Mouse (Mus musculus): ENCODE measurements at regions not wholly inside any gene's neighbourhood (a gene's known extent, or its start where the extent isn't known, plus 50 kb on each side); places are given as distances from the start of the nearest gene placed in this dataset.

DNA sequence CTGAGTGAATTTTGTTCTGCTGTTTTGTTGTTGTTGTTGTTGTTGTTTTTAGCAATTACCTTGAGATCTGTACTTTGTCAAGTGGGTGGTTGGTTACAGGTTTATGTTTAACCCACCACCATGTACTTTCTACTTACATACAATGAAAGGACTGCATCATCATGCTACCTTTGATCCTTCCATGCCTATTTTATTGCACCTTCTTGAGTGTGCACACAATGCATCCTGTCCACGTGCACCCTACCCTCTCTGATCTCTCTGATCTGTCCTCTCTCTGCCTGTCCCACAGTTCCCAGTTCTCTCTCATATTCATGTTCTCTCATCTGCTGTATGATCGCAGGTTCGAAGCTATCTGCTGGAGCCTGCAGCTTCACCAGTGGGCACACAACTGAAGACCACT lies 59.9 kb upstream of the Gas1 start:
- intact Hi-C loops (cut with DNase I) = no loop called here
- DNase-seq (ENCODE audit: low spot score in 2 of 2) = no peak

DNA sequence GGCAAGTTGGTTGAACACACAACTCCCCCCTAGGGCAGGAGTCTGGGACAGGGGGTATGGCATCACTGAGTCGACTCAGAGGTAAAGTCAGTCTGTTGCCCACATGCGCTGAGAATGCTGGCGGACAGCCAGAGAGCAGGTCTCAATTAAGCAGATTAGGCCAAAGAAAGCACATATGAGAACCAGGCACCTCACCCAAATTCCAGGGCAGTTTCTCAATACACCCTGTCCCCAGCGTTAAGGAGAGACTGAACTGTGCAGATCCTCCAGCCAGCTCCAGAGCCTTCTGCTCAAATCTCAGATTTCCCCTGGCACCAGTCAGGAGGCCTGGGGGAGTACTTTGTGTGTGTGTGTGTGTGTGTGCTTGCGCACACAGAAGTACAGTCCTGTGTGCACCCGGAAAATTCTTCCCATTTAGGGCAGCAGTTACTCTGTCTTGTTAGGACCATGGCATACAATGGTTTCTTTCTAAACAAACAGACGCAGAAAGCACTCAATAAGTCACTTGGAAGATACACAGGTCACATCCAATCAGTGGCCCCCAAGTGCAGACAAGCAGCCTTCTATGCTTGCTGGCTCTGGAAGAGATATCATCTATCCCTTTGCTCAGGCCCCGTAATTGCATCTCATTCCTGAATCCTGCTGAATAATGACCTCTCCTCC lies 65.4 kb upstream of the Gas1 start:
- intact Hi-C loops (cut with DNase I) = no loop called here
- DNase-seq (ENCODE audit: low spot score in 2 of 2) = no peak

DNA sequence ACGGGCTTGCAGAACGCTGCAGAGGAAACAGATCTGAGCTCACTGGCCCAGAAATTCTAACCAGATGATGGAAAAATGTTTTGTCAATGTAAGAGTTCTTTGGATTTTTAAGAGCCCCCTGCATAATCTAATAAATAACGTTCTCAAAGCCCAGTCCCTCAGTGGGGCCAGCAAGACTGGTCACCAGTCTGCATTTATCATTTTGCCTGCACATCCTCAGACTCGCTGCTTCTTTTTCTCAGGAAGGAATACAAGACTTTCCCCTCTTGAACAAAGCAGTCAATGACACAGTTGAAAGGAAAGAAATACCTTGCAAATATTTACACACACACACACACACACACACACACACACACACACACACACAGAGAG lies 65.9 kb upstream of the Gas1 start:
- intact Hi-C loops (cut with DNase I) = no loop called here
- DNase-seq (ENCODE audit: low spot score in 2 of 2) = no peak

DNA sequence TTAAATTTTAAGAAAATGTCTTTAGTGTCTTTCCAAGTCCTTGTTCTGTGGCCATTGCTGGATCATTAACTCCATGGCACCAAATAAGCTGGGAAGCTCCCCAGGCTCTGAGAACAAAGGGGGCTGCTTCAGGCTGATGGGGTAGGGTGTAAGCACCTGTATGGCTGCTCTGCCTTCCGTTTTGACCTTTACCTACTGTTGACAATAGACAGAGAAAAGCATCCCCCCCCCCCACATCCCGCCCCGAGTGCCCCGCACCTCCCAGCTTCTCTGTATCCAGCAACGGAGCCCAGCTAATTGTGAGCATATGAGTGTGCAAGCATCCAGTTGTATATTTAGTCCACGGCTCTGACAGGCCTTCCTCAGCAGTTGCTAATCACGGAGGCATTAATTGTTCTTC lies 78.0 kb upstream of the Gas1 start:
- no peak for DNase-seq (ENCODE audit: low spot score in 2 of 2)
- intact Hi-C loops (cut with DNase I) = no loop called here

DNA sequence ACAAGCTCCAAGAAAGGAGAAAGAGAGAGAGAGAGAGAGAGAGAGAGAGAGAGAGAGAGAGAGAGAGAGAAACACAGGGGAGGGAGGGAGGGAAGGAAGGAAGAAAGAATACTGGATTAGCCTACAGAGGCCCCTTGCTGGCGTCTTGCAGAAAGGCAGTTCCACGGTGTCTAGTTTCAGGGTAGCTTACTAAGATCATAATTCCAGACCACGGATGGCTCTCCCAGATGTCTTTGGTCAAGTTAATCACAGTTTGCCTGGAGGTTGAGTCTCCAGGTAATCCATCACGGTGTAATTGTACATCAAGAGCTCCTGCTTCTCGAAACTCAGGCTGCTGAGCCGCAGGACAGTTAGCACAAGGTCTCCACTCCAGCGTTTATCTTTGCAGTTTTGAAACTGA lies 78.5 kb upstream of the Gas1 start:
- DNase-seq (ENCODE audit: low spot score in 2 of 2) = no peak
- intact Hi-C loops (cut with DNase I) = no loop called here

DNA sequence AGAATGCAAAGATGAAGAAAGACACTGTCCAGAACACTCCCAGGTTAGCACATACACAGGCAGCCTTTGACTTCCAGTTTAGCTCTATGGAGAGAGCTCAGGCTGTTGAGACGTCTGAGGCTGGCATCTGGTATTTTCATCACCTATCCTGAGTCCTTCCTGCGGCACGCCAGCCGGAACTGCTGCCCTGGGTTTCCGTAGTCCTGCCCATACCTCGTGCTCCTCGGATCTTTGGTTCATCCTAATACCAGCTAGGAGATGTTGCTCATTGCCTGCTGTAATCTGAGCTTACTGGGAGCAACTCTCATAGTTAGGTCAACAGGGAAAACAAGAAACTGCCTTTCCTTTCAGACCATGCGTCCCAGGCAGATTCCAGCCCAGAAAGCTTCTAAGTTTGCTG lies 79.8 kb upstream of the Gas1 start:
- intact Hi-C loops (cut with DNase I) = no loop called here

DNA sequence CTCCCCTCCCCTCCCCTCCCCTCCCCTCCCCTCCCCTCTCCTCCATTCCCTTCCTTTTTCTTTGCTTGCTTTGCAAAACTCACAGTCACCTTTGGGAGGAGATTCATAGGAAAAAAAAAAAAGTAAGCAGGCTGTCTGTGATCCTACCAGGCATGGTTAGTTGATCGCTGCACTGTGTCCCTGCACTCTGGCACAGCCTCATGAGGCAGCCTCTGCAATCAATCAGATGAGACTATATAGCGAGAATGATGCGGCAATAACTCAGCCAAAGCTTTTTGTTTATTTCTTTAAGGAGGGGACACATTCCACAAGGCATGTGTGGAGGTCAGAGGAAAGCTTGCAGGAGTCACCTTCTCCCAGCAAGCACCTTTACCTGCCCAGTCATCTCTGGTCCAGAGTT lies 80.7 kb upstream of the Gas1 start:
- no peak for DNase-seq (ENCODE audit: low spot score in 2 of 2)

More for the DNA sequence above, 79.8 kb upstream of the Gas1 start:
- DNase-seq (ENCODE audit: low spot score in 2 of 2) = no peak

DNA sequence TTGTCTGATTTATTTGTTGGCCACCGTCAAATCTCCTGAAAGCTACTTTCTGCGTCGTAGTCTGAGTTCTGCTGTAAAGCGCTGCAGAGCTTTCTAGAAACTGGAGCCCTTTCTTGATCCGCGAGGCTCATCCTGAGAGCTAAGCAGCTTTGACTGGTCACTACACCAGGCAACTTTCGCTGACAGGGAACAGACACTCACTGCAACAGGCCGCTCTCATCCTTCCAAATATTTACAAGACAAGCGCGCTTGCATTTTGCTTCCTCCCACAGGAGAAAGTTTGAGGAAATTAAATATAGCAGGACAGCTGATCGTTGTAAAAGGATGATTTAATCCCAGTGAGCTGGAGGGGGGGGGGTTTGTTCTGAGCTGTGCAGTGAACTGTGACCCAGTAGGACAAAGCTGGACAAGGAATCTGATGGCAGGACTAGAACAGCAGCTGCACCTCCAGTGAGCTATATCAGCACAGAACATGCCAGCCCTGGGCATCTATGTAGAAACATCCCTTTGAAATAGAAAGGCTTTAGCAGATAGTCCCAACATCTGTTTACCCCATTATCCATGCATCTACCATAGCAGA lies 85.4 kb upstream of the Gas1 start:
- no peak for DNase-seq (ENCODE audit: low spot score in 2 of 2)
- intact Hi-C loops (cut with DNase I) = no loop called here

More for the DNA sequence above, 80.7 kb upstream of the Gas1 start:
- intact Hi-C loops (cut with DNase I) = no loop called here

DNA sequence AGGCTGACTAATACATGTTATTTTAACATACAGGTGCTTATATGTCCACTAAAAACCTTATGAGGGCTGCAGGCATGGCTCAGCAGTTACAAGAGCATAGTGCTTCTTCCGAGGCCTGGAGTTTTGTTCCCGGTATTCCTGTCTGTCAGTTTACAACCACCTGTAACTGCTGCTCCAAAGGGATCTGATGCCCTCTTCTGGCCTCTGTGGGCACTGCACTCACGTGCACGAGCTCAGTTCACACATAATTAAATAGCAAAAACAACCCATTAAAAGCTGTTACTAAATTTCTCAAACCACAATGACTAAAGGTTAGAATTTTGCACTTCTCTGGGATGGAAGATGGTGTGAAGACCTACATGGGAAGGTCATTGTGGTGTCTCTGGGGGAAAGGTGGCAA lies 87.3 kb upstream of the Gas1 start:
- intact Hi-C loops (cut with DNase I) = no loop called here
- DNase-seq (ENCODE audit: low spot score in 2 of 2) = no peak

DNA sequence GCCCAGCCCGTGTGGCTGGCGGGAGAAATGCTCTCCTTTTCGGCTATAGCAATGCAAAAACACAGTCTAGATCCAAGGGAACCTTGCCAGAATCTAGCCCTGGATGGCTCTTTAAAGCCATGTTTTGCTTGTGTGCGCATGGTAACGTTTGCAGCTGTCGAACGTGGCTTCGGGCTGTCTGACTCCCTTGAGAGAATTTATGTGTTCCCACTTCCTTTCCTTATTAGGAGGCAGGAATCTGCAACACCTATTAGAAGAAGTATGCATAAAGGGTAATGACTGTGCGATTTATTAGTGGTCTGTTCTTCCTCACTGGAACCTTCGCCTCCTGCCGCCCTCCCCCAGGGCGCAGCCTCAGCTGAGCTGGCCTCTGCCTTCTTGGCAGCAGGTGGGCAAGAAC lies 90.4 kb upstream of the Gas1 start:
- intact Hi-C loops (cut with DNase I) = no loop called here
- peak in 1 of 2 experiments; percentile 17 for DNase-seq (ENCODE audit: low spot score in 2 of 2)

DNA sequence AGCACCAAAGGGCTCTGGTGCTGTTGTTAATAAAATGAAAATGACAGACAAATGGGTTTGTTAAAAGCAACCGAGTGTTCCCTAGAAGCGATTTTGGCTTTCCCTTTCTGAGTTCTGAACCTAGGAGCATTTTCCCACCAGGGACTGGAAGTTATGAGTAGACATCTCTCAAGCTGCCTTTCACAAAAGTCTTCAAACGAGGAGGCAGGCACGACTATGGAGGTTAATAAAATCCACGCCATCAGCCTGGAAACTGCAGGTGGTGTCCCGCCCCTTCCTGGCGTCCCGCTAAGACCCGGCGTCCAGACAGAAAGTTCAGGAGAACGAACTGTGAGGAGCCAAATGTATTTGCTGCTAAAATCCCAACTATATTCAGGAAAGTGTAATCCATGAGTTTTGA lies 91.1 kb upstream of the Gas1 start:
- intact Hi-C loops (cut with DNase I) = no loop called here
- DNase-seq (ENCODE audit: low spot score in 2 of 2) = no peak

DNA sequence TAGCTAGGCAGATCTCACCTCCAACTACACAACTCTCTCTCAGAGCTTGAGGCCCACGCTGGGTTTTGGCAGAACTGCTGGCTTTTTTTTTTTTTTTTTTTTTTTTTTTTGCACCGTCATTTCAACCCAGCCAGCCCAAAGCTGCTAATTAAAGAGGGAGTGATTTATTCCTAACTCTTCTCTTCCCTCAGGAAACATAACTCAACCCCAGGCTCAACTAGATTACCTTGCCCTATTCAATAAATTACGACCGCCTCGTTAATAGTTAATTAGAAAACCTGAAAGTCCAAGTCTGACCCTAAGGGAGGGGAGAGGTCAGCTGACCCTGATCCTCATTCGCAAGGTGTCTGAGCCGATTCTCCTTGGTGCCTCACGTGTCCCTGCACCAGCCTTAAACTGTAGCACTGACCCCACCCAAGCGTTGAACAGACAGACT lies 92.3 kb upstream of the Gas1 start:
- intact Hi-C loops (cut with DNase I) = no loop called here
- peak in 1 of 2 experiments; percentile 50 for DNase-seq (ENCODE audit: low spot score in 2 of 2)

DNA sequence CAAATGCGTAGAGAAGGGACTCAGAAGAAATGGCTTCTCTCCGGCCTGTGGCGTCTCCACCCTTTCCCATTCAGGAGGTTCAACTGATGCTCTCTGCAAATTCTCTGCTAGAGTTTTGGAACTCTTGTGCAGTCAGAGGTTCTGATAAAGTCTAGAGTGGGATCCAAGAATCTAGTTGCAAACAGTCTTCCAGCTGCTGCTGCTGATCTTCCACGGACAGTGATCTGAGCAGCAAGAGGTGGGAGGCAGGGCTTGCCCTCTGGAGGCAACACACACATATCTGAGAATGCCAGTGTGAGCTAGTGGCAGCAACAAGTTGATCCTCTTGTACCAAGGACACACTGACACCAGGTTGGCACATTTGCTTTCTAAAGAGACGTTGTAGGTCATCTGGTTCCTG lies 93.4 kb upstream of the Gas1 start:
- no peak for DNase-seq (ENCODE audit: low spot score in 2 of 2)
- intact Hi-C loops (cut with DNase I) = no loop called here

DNA sequence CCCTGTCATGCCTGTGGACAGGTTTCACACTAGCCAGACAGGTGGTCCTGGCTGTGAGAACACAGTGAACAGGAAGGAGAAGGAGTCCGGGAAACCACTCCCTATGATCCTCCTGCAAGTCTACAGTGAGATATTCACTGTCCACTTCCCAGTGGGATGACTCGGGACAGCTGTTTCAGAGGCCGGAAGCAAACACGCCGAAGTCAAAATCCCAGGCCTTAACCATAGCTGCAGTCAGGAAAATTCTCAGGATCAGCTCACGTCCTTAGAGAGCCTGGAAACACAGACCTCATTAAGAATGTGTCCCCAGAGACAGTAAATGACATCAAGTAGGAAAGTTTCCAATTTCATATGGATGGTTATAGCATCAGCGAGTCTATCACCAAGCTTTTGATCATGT lies 96.2 kb upstream of the Gas1 start:
- intact Hi-C loops (cut with DNase I) = no loop called here
- DNase-seq (ENCODE audit: low spot score in 2 of 2) = no peak

DNA sequence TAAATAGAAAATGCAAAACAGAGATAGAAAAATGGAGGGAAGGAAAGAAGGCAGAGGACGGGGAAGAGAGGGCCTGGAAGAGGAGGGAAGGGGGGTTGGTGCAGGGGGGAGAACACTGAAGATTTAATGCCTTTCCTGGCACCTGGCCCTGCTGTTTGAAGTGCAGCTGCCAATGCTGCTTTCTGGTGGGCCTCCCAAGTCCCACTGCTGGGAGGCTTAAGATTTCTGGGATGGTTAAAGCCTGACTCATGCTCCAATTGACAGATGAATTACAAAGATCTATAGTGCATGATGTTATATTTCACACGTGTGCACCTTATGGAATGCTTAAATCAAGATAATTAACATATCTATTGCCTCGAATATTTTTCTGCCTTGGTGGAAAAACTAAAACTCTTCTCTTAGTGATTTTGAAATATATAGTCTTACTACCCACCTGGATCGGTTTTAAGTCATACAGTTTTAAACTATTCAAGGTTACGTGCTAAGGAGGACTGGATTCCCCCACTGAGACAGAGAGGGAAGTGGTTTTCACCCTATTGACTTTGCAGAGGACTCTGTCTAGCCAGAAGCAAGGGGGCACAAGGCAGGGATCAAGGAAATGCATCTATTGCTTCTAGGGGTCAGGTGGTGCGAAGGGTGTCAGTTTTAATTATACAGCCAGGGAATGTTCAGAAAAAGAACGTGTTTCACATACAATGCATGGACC lies 105.5 kb upstream of the Gas1 start:
- no peak for DNase-seq (ENCODE audit: low spot score in 2 of 2)
- intact Hi-C loops (cut with DNase I) = no loop called here

DNA sequence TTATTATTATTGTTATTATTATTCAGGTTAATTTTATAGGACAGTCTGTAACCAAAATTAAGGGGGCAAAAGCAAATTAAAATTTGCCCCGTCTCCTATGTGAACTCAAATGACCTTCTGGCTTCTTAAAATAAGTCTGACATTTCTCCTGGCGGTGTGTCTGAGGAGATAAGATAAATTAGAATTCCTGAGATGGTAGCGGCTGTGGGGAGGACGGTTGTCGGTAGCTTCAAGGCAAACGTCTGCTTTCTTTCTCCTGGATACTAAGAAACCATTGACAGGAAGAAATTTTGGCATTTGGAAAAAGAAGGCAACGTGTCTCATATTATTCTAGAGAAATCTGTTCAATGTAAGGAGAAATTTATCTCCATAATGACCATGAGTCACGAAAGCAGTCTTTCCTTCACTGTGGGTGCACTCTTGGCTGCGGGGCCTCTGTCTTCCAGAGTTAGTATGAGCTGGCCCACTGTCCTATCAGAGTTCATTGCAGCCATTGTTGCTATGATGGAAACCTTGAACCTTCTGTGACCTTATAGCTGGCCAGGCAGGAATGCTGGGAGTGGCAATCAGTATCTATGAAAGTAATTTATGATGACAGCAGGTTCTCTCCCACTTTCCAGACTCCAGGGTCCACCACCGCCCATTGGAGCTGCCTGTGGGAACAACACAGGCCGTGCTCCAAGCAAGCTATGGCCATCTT lies 109.5 kb upstream of the Gas1 start:
- DNase-seq (ENCODE audit: low spot score in 2 of 2) = no peak
- intact Hi-C loops (cut with DNase I) = no loop called here

DNA sequence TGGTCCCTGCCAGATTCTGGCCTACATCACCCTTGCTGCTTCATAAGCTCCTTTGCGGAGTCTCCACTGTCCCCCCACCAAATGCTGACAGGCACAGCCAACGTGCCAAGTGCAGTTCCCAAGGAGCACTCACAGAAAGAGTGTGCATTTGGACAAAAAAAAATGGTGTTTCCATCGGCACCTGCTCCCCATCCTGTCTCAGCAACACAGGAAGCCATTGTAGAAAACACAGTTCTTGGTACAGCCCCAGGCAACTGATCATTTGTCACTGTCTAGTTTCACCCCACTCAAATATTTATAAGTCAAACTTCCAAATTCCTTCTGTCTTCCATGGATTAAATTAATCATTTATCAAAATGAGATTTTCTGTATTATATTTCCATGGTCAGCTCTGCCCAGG lies 112.5 kb upstream of the Gas1 start:
- intact Hi-C loops (cut with DNase I) = no loop called here
- no peak for DNase-seq (ENCODE audit: low spot score in 2 of 2)

DNA sequence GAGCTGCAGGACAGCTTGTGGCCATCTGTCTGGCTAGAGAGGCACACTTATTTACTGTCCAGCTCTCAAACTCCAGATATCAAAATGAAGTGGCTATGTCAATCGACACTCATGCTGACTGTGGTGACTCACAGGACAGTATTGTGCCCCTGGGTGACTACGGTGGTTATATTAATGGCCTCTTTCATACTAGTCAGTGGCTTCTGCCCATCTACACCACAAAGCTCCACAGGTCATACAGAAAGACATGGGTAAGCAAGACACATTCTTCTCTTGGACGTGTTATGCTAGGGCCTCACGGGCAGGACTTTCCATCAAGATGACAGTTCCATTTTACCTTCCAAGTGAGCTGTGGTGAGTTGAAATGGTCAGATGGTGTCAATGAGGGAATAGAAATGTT lies 113.7 kb upstream of the Gas1 start:
- intact Hi-C loops (cut with DNase I) = no loop called here
- no peak for DNase-seq (ENCODE audit: low spot score in 2 of 2)

DNA sequence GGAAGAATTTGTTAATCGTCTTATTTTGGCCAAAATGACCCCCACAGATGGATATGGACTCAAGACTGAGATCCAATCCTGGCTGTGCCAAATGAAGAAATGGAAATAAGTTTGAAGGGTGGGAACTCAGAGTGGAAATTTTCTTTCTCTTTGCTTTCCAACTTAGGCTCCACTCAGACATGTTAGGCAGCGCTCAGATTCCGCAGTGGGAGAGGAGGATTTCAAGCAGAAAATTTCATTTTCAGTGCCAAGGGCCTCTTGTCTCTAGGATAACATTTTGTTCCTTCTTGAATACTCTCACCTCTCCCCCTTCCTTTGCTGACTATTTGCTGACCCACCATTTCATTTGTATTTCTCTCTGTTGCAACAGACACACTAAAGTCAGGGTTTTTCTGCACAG lies 114.2 kb upstream of the Gas1 start:
- DNase-seq (ENCODE audit: low spot score in 2 of 2) = no peak
- intact Hi-C loops (cut with DNase I) = no loop called here

DNA sequence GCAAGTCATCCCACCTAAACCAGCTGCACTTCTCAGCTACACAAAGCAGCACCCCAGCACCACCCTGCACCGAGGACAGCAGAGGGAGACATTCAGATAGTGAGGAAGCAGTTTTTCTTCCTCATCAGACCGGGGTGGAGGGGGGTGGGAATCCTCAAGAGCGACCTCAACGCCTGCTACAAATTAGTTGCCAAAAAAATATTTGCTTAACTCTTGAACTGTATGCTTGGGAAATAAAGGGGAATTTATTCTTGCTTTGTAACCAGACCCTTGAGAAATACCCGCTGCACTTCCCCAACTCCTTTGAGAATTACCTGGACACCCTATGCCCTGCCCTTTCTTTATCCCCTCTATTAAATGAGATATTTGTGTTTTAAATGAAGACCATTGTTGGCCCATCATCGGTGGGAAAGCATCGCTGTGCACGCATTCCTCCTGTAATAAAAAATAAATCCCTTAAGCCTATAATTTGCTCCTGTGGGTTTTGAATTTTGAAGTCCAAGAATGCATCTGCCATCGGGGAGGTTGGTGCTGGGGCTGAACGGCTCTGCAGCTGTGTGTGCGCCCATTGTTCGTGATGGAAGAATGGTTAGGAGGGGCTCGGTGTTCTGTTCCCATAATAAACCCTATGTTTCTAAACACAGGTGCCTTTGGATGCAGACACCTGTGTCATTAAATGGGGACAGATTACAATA lies 119.2 kb upstream of the Gas1 start:
- DNase-seq (ENCODE audit: low spot score in 2 of 2) = no peak
- intact Hi-C loops (cut with DNase I) = no loop called here

All from left cerebral cortex, postnatal 25 days (tissue).